Mouse (Mus musculus) gastrocnemius, adult 8-10 months (tissue): ENCODE measurements around the gene Lum. TPM values are rescaled to one million over a fixed set of nuclear protein-coding genes. Genes with fewer than 3 reads are reported as not detected.

Experiments
- DNase-seq, 2 experiments: peaks; one replicate each; pipeline ENCODE4 v3.0.0; 2022; ENCODE audit warnings: low spot score in 2 of 2
- total RNA-seq, 4 experiments: library from RNA; stranded (reverse); gene quantifications; 2 replicates each; pipeline ENCODE4 v1.2.4; 2022

Gene Lum
- 10 to 100 TPM; 11.3 to 14.1 (median 12.0) TPM for total RNA-seq

GRCm38 (mm10) chr10:97564957-97565856 is at the start of gene Lum:
Gene Lum (plus strand): TSS chr10:97565128.
- no peak for DNase-seq

- no peak for DNase-seq
Observed at GRCm38 (mm10) chr10:97523366-97523765, 41.6 kb upstream of the Lum start.

GRCm38 (mm10) chr10:97535697-97536096 is 29.2 kb upstream of the Lum start:
- no peak for DNase-seq

- DNase-seq = no peak
Observed at GRCm38 (mm10) chr10:97536921-97537320, 28.0 kb upstream of the Lum start.

- DNase-seq = no peak
Observed at GRCm38 (mm10) chr10:97538202-97538601, 26.7 kb upstream of the Lum start.

GRCm38 (mm10) chr10:97547740-97548139 is 17.2 kb upstream of the Lum start:
- no peak for DNase-seq

- DNase-seq = no peak
Observed at GRCm38 (mm10) chr10:97567489-97568135, 2.7 kb downstream of the Lum start.

- no peak for DNase-seq
Observed at GRCm38 (mm10) chr10:97582543-97583231, 17.8 kb downstream of the Lum start.

- no peak for DNase-seq
Observed at GRCm38 (mm10) chr10:97584176-97584575, 19.2 kb downstream of the Lum start.

GRCm38 (mm10) chr10:97587159-97587558 is 22.2 kb downstream of the Lum start:
- DNase-seq = peak in 1 of 2 experiments; percentile 25

- no peak for DNase-seq
Observed at GRCm38 (mm10) chr10:97589574-97589973, 24.6 kb downstream of the Lum start.

GRCm38 (mm10) chr10:97591036-97591435 is 26.1 kb downstream of the Lum start:
- no peak for DNase-seq

- no peak for DNase-seq
Observed at GRCm38 (mm10) chr10:97591685-97592084, 26.8 kb downstream of the Lum start.

GRCm38 (mm10) chr10:97595680-97596079 is 30.8 kb downstream of the Lum start:
- no peak for DNase-seq

GRCm38 (mm10) chr10:97601744-97602143 is 36.8 kb downstream of the Lum start:
- DNase-seq = no peak

- DNase-seq = no peak
Observed at GRCm38 (mm10) chr10:97603256-97603655, 38.3 kb downstream of the Lum start.

GRCm38 (mm10) chr10:97606579-97606978 is 41.7 kb downstream of the Lum start, which contains the start of gene Kera:
Gene Kera (plus strand): TSS chr10:97606879.
- DNase-seq = no peak

Other genes starting within 250 kb of the Lum start
- 100 to 1,000 TPM; 137 to 325 (median 228) TPM for gene Dcn, start 85.5 kb upstream of the Lum start, total RNA-seq
- 1 to 10 TPM in 3 of 4 experiments, under 1 TPM in 1; 0.75 to 4.0 (median 2.0) TPM for gene Kera, start 41.8 kb downstream of the Lum start, total RNA-seq
- gene Epyc, start 78.9 kb downstream of the Lum start, total RNA-seq = not detected
- not detected for gene Ccer1, start 127.9 kb downstream of the Lum start, total RNA-seq
- not detected for gene C030005K15Rik, start 161.6 kb downstream of the Lum start, total RNA-seq